ENCODE assay signal across 30 mouse cellular contexts in the genomic region with DNA sequence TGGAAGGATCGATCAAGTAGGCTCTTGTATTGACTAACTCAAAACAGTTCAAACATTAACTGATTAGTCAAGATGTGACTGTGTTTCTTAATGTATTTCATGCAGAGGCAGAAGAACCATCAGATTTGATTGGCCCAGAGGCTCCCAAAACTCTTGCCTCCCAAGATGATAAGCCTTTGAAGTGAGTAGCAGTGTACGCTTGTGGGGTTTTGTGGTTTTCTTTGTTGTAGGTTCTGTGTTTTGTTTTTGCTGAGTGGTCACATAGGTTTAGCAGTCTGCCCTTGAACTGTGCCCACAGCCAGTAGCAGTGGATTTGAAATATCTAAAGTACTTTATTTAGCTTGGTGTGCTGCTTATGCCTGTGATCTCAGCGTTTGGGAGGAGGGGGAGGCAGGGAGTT. TPM values are rescaled to one million over a fixed set of nuclear protein-coding genes. Genes with fewer than 3 reads are reported as not detected.
DNase-seq lines count a peak whose midpoint lies in the region; ATAC-seq lines count a peak whose summit lies in the region.
"Had no signal": no experiment of that assay in that cellular context is flagged by ENCODE, and none has a peak within 500 bp of the region (broad histone marks: within the 10 kb centered on the region; RNA-seq: fewer than 3 reads in every experiment).

No protein-coding gene starts in this region.

- WGBS in hindbrain, embryonic 10.5 days = 83% methylated on average over 3 of the region's 3 CpGs
- 87% methylated on average over 3 of the region's 3 CpGs for WGBS in liver, embryonic 11.5 days

- H3K36me3 ChIP-seq in hindbrain, embryonic 10.5 days = peaks cover 61% of the 10 kb centered on the region
- peaks cover 5% of the 10 kb centered on the region; the same call in 1 of the 2 replicates for H3K36me3 ChIP-seq in liver, embryonic 11.5 days (ENCODE audit: control insufficient read depth, insufficient read depth, low read length)

- no peaks in the 10 kb centered on the region for H3K9me3 ChIP-seq in hindbrain, embryonic 10.5 days
- no peaks in the 10 kb centered on the region for H3K9me3 ChIP-seq in liver, embryonic 11.5 days (ENCODE audit: control insufficient read depth, low read length)
- H3K9me3 ChIP-seq: embryonic facial prominence, embryonic 12.5 days; embryonic facial prominence, embryonic 15.5 days; G1E; heart, embryonic 12.5 days; heart, embryonic 15.5 days; hindbrain, embryonic 12.5 days; hindbrain, embryonic 15.5 days had no signal

- H3K9ac ChIP-seq in liver, embryonic 11.5 days (ENCODE audit: low read depth, low read length) = no peak overlapping the region
- H3K9ac ChIP-seq: embryonic facial prominence, embryonic 12.5 days; embryonic facial prominence, embryonic 15.5 days; forebrain, postnatal 0 days; heart, embryonic 12.5 days; heart, embryonic 15.5 days; hindbrain, embryonic 12.5 days; hindbrain, embryonic 15.5 days had no signal

- DNase-seq in CD4-positive helper T cell, adult 2 months (ENCODE audit: low read depth, low spot score) = peak; percentile 68
- DNase-seq in naive thymus-derived CD4-positive, alpha-beta T cell, adult 2 months (ENCODE audit: low read depth) = peak; percentile 61
- no peak for DNase-seq in MN1 (ENCODE audit: low spot score)
- no peak for DNase-seq in hindbrain, embryonic 10.5 days (ENCODE audit: low spot score)
- DNase-seq in liver, embryonic 11.5 days (ENCODE audit: low spot score) = no peak
- DNase-seq: adrenal gland, postnatal 14 days; cerebellum, adult 11 months; cerebellum, adult 2 months; cerebellum, adult 9-11 months; cerebellum, postnatal 25 days; forebrain, postnatal 0 days; gastrocnemius, adult 2 months; gastrocnemius, postnatal 14 days; heart, adult 11 months; heart, postnatal 14 days; heart, postnatal 4 days; kidney, adult 18-20 months had no signal

- ATAC-seq in CD4-positive, CD25-positive, alpha-beta regulatory T cell, adult 4 months = peak; percentile 62
- peak; percentile 72 for ATAC-seq in activated CD4-positive, CD25-positive, alpha-beta regulatory T cell, adult 4 months
- no peak for ATAC-seq in liver, embryonic 11.5 days (replicated peaks; ENCODE audit: low FRiP score)
- ATAC-seq: forebrain, embryonic 14.5 days; forebrain, postnatal 0 days; intestine, embryonic 16.5 days had no signal

- H3K4me3 ChIP-seq in hindbrain, embryonic 10.5 days = no peak overlapping the region
- H3K4me3 ChIP-seq in liver, embryonic 11.5 days (ENCODE audit: low read depth, low read length) = no peak overlapping the region
- H3K4me3 ChIP-seq: embryonic facial prominence, embryonic 12.5 days; embryonic facial prominence, embryonic 15.5 days; gastrocnemius, adult 2 months; heart, embryonic 12.5 days; heart, embryonic 15.5 days; hindbrain, embryonic 12.5 days; hindbrain, embryonic 15.5 days had no signal

- no peaks in the 10 kb centered on the region for H3K4me1 ChIP-seq in hindbrain, embryonic 10.5 days (replicated peaks)
- H3K4me1 ChIP-seq in liver, embryonic 11.5 days (replicated peaks; ENCODE audit: control insufficient read depth, insufficient read depth, low read length) = no peaks in the 10 kb centered on the region
- H3K4me1 ChIP-seq: embryonic facial prominence, embryonic 12.5 days; embryonic facial prominence, embryonic 15.5 days; heart, embryonic 12.5 days; heart, embryonic 15.5 days; hindbrain, embryonic 12.5 days; hindbrain, embryonic 15.5 days had no signal

- H3K4me2 ChIP-seq in liver, embryonic 11.5 days = no peak overlapping the region
- H3K4me2 ChIP-seq: embryonic facial prominence, embryonic 12.5 days; embryonic facial prominence, embryonic 15.5 days; heart, embryonic 12.5 days; heart, embryonic 15.5 days; hindbrain, embryonic 12.5 days; hindbrain, embryonic 15.5 days had no signal

- H3K27me3 ChIP-seq in hindbrain, embryonic 10.5 days (ENCODE audit: insufficient read depth, poor library complexity, severe bottlenecking) = no peaks in the 10 kb centered on the region
- H3K27me3 ChIP-seq in liver, embryonic 11.5 days (replicated peaks; ENCODE audit: control insufficient read depth, insufficient read depth, low read length) = no peaks in the 10 kb centered on the region
- H3K27me3 ChIP-seq: CH12.LX; embryonic facial prominence, embryonic 12.5 days; embryonic facial prominence, embryonic 15.5 days; heart, embryonic 12.5 days; heart, embryonic 15.5 days; hindbrain, embryonic 12.5 days; hindbrain, embryonic 15.5 days had no signal

- no peak overlapping the region for H3K27ac ChIP-seq in hindbrain, embryonic 10.5 days
- no peak overlapping the region for H3K27ac ChIP-seq in liver, embryonic 11.5 days (ENCODE audit: low read depth, low read length)
- H3K27ac ChIP-seq: embryonic facial prominence, embryonic 12.5 days; embryonic facial prominence, embryonic 15.5 days; gastrocnemius, adult 2 months; heart, embryonic 15.5 days; hindbrain, embryonic 12.5 days; hindbrain, embryonic 15.5 days had no signal

RNA-seq across cellular contexts. Expression of gene Nkap, which starts 15.1 kb away (rescaled TPM):
- polyA plus RNA-seq in CD4-positive, CD25-positive, alpha-beta regulatory T cell, adult 4 months (2017; shearing (Covaris generic)) = 10 to 100 TPM; 23.9 to 29.3 TPM
- polyA plus RNA-seq in activated CD4-positive, CD25-positive, alpha-beta regulatory T cell, adult 4 months (2017; shearing (Covaris generic)) = 10 to 100 TPM; 19.3 to 27.4 TPM
- polyA plus RNA-seq in hindbrain, embryonic 10.5 days (2016; fragmentation: Nextera tagmentation; extraction: Ambion mirVana) = 15.6 and 19.4 TPM in 2 replicates
- 19.0 and 19.9 TPM in 2 replicates for polyA plus RNA-seq in liver, embryonic 11.5 days (2014; fragmentation: Nextera tagmentation; extraction: Ambion mirVana)

RNA-seq across cellular contexts. Expression of gene Akap14, which starts 26.9 kb away (rescaled TPM):
- under 1 TPM in 1 of 2 experiments, not detected in 1; 0.30 TPM for polyA plus RNA-seq in CD4-positive, CD25-positive, alpha-beta regulatory T cell, adult 4 months (2017; shearing (Covaris generic))
- polyA plus RNA-seq in activated CD4-positive, CD25-positive, alpha-beta regulatory T cell, adult 4 months (2017; shearing (Covaris generic)) = under 1 TPM in 1 of 2 experiments, not detected in 1; 0.19 TPM
- polyA plus RNA-seq in hindbrain, embryonic 10.5 days (2016; fragmentation: Nextera tagmentation; extraction: Ambion mirVana) = 0.17 and 0.35 TPM in 2 replicates
- 0.10 TPM in 1 of 2 replicates, not detected in the other for polyA plus RNA-seq in liver, embryonic 11.5 days (2014; fragmentation: Nextera tagmentation; extraction: Ambion mirVana)
- polyA plus RNA-seq: forebrain, embryonic 14.5 days; frontal cortex, adult 2 months; G1E; heart, embryonic 12.5 days; intestine, embryonic 16.5 days had no signal

RNA-seq across cellular contexts. Expression of gene Upf3b, which starts 31.6 kb away (rescaled TPM):
- 10 to 100 TPM; 34.4 to 38.5 TPM for polyA plus RNA-seq in CD4-positive, CD25-positive, alpha-beta regulatory T cell, adult 4 months (2017; shearing (Covaris generic))
- polyA plus RNA-seq in activated CD4-positive, CD25-positive, alpha-beta regulatory T cell, adult 4 months (2017; shearing (Covaris generic)) = 10 to 100 TPM; 33.8 to 46.6 TPM
- polyA plus RNA-seq in hindbrain, embryonic 10.5 days (2016; fragmentation: Nextera tagmentation; extraction: Ambion mirVana) = 13.0 and 18.5 TPM in 2 replicates
- polyA plus RNA-seq in liver, embryonic 11.5 days (2014; fragmentation: Nextera tagmentation; extraction: Ambion mirVana) = 16.1 and 20.9 TPM in 2 replicates

RNA-seq across cellular contexts. Expression of gene Ndufa1, which starts 49.2 kb away (rescaled TPM):
- 100 to 1,000 TPM; 210 to 310 TPM for polyA plus RNA-seq in CD4-positive, CD25-positive, alpha-beta regulatory T cell, adult 4 months (2017; shearing (Covaris generic))
- polyA plus RNA-seq in activated CD4-positive, CD25-positive, alpha-beta regulatory T cell, adult 4 months (2017; shearing (Covaris generic)) = 100 to 1,000 TPM; 295 to 357 TPM
- 415 and 490 TPM in 2 replicates for polyA plus RNA-seq in hindbrain, embryonic 10.5 days (2016; fragmentation: Nextera tagmentation; extraction: Ambion mirVana)
- 321 and 361 TPM in 2 replicates for polyA plus RNA-seq in liver, embryonic 11.5 days (2014; fragmentation: Nextera tagmentation; extraction: Ambion mirVana)

RNA-seq across cellular contexts. Expression of gene Rnf113a1, which starts 49.3 kb away (rescaled TPM):
- 10 to 100 TPM; 14.2 to 14.8 TPM for polyA plus RNA-seq in CD4-positive, CD25-positive, alpha-beta regulatory T cell, adult 4 months (2017; shearing (Covaris generic))
- 10 to 100 TPM in 1 of 2 experiments, 1 to 10 TPM in 1; 9.5 to 10.9 TPM for polyA plus RNA-seq in activated CD4-positive, CD25-positive, alpha-beta regulatory T cell, adult 4 months (2017; shearing (Covaris generic))
- 13.4 and 15.0 TPM in 2 replicates for polyA plus RNA-seq in hindbrain, embryonic 10.5 days (2016; fragmentation: Nextera tagmentation; extraction: Ambion mirVana)
- polyA plus RNA-seq in liver, embryonic 11.5 days (2014; fragmentation: Nextera tagmentation; extraction: Ambion mirVana) = 8.9 and 9.4 TPM in 2 replicates

Comparison
In these comparisons a context has a peak if more than half of its experiments do, and no peak if none do; other contexts are left out.
1. DNase-seq: peak in CD4-positive helper T cell, adult 2 months (single experiment) and naive thymus-derived CD4-positive, alpha-beta T cell, adult 2 months (single experiment); none in MN1 (single experiment), hindbrain, embryonic 10.5 days (single experiment) and liver, embryonic 11.5 days (single experiment).